Mouse (Mus musculus): ENCODE results near the gene Celf1.

Celf1 gene

DNA sequence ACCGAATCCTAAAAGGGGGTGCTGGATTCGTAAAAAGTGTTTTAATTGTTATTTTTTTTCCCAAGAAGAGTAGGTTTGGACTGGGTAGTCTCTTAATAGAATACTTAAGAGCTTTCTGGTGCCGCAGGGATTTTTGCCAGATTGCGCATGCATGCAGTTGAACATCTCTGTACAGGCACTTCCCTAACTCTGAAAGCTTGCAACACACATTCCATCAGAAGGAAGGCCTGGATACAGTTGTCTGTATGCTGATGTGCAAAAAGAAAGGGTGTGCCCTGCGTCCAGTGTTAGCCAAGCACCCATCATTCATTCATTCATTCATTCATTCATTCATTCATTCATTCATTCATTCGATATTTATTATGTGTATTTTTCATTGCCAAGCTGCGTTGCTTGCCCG is 432 bp upstream of the Celf1 start:
- DNase-seq (ENCODE audit: low read depth, low spot score), result no peak

- no peak for DNase-seq (ENCODE audit: low read depth, low spot score)
These were observed 1.6 kb downstream of the Celf1 start for GRCm38 (mm10) chr2:90941744-90942143.

- no peak for DNase-seq (ENCODE audit: low read depth, low spot score)
These were observed 10.0 kb downstream of the Celf1 start for GRCm38 (mm10) chr2:90950149-90950548.

DNA sequence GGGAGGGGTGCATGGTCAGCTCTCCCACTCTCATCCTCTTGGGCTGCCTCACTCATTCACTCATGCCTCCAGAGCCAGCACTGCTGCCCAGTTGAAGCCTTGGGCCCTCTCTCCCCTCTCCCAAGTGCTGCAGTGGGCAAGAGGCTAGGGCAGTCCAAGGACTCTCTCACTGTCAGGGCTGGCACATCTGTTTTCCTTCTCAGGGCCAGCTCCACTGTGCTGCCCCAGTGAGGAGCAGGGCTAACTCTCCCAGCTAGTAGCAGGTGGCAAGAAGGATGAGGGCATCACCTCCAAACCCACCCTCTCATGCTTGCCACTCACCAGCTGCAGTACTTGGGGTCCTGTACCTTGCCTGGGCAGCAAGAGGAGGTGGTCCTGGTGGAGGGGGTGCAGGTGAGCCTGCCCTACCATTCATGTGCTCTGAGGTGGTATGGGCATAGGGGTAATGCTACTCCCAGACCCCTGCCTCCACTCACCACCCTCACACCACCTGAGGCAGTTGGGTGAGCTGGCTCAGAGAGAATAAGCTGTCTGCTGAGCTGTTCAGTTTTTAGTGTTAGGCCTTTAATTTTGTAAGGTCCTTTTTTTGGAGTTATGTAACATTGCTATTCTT is 10.5 kb downstream of the Celf1 start:
- DNase-seq (ENCODE audit: low read depth, low spot score), result no peak

GRCm38 (mm10) chr2:90953461-90953860 is 13.3 kb downstream of the Celf1 start:
- DNase-seq (ENCODE audit: low read depth, low spot score), result no peak

DNA sequence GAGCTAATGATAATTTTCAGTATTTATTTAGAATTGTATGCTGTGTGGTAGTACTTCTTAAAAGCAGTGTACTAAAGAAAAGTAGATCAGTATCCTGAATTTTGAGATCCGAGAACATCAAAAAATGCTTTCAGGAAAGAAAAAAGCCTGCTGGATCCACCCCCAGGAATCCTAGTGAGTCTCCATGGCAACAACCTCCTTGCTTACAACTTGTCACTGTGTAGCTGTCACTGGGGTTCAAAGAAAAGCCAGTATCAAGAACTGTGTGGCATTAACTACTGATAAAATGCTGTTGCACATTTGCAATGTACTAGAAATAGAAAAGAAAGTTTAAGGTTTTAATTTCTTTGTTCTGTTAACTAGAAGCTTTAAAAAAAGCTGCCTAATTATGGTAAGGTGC is 15.9 kb downstream of the Celf1 start:
- DNase-seq (ENCODE audit: low read depth, low spot score), result no peak

- no peak for DNase-seq (ENCODE audit: low read depth, low spot score)
These were observed 18.7 kb downstream of the Celf1 start for GRCm38 (mm10) chr2:90958856-90959255.

GRCm38 (mm10) chr2:90960012-90960411 is 19.8 kb downstream of the Celf1 start:
- DNase-seq (ENCODE audit: low read depth, low spot score), result no peak

- DNase-seq (ENCODE audit: low read depth, low spot score), result no peak
These were observed 23.1 kb downstream of the Celf1 start for GRCm38 (mm10) chr2:90963304-90963703.

- no peak for DNase-seq (ENCODE audit: low read depth, low spot score)
These were observed 24.8 kb downstream of the Celf1 start for GRCm38 (mm10) chr2:90964811-90965465.

- DNase-seq (ENCODE audit: low read depth, low spot score), result no peak
These were observed 25.4 kb downstream of the Celf1 start for GRCm38 (mm10) chr2:90965466-90966080.

DNA sequence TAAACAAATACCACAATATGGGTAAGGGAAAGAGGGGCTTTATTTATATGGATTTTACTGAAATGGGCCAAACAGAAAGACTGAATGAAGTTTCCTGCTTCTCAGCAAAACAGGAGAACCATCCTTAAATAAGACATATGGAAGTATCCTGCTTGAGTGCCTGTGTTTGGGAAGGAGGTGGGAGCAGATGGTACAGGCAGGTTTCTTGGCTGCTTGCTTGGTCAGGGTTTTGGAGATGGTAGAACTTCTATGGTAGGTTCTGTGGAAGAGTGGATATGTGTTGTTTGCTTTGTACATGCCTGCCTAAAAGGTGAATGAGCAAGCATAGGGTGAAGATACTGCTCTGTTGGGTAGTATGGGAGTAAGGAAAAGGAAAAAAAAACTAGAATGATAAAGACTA is 30.4 kb downstream of the Celf1 start:
- DNase-seq (ENCODE audit: low read depth, low spot score), result no peak

GRCm38 (mm10) chr2:90974101-90974500 is 33.9 kb downstream of the Celf1 start:
- DNase-seq (ENCODE audit: low read depth, low spot score), result no peak

DNA sequence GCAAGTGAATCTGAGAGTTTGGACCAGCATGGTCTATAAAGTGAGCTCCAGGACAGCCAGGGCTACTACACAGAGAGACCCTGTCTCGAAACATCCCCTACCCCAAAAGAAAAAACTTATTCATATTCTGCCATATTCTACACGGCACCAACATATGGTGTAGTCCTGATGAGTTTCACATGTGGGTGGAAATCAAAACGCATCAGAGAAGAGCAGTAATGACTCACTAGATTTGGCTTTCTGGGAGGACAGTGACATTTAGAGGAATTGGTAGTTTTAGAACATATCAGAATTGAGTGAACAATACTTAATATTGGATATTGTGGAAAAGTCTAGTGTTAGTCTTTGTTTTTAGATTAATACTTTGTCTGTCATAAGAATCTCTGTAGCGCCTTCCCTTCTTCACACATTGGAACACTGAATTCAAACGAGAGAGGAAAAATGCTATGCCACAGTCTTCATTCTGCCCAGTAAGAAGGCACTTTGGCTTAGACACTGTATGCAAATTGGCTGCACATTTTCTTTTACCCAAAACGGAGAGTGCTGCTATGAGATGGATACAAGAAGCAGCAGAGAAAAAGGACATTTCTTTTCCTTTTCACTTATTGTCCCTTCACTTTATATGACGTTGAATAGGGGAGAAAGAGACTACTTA is 35.1 kb downstream of the Celf1 start:
- DNase-seq (ENCODE audit: low read depth, low spot score), result no peak

DNA sequence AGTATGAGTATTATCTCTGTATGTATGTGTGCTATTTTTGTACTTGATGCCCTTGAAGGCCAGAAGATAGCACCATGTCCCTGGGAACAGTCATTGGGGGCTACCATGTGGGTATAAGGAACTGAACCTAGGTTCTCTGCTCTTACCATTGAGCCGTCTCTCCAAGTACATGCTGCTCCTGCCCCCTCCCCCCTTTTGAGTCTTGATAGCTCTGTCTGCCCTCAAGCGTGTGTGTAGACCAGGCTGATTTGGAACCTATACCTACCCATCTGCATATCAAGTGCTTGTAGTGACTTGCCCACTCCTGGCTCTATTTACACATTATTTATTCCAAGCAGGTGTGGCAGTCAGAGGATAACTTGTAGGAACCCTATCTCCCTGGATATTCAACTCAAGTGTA is 36.4 kb downstream of the Celf1 start:
- DNase-seq (ENCODE audit: low read depth, low spot score), result no peak

- no peak for DNase-seq (ENCODE audit: low read depth, low spot score)
These were observed 37.1 kb downstream of the Celf1 start for GRCm38 (mm10) chr2:90977291-90977690.

DNA sequence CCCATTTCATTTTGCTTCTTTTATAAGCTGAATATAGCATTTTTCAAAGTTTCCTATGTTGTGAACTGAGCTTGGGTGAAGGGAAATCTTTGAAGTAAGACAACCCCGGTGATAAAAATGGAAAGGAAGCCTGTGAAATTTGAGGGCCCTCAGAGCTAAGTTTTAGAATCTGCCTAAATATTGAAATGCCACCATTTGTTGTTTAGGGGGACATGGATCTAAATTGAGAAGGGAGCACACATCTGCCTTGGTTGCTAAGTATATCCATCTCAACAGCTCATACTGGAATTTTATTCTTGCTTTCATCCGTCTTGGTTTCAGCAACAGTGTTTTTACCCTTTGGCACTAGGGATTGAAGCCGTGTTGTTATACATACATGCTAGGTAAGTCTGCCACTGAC is 45.9 kb downstream of the Celf1 start:
- DNase-seq (ENCODE audit: low read depth, low spot score), result no peak

DNA sequence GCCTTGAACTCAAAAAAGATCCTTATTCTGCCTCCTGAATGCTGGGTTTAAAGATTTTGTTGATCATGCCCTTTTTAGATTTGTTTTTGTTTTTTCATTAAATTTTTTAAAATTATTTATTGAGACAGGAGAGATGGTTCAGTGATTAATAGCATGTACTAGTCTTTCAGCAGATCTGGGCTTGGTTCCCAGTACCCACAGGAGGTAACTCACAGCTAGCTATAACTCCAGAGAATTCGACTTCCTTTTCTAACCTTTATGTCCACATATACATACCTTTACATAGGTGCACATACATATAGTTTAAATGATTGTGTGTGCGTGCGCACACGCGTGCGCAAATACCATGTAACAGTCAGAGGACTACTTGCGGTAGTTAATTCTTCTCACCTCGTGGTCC is 68.4 kb downstream of the Celf1 start:
- no peak for DNase-seq (ENCODE audit: low read depth, low spot score)

- no peak for DNase-seq (ENCODE audit: low read depth, low spot score)
These were observed 73.7 kb downstream of the Celf1 start for GRCm38 (mm10) chr2:91013881-91014280.

- DNase-seq (ENCODE audit: low read depth, low spot score), result no peak
These were observed 75.2 kb downstream of the Celf1 start for GRCm38 (mm10) chr2:91015386-91015785.

- no peak for DNase-seq (ENCODE audit: low read depth, low spot score)
These were observed 78.0 kb downstream of the Celf1 start for GRCm38 (mm10) chr2:91018061-91018788.

GRCm38 (mm10) chr2:91019911-91020310 is 79.7 kb downstream of the Celf1 start:
- no peak for DNase-seq (ENCODE audit: low read depth, low spot score)

Data from CD4-positive helper T cell, adult 2 months (primary cell).